Mouse (Mus musculus) layer of hippocampus, adult 2 months (tissue): ENCODE results near the gene Helz. TPM values are rescaled to one million over a fixed set of nuclear protein-coding genes. Genes with fewer than 3 reads are reported as not detected.

Experiments used
- DNase-seq, 2 experiments: peaks; one replicate each; pipeline ENCODE4 v3.0.0; 2022; ENCODE audit warnings: low spot score in 2 of 2
- H3K27ac ChIP-seq: fragments of 200-600 bp; 2 replicates; pipeline ENCODE4 v1.8.1; 2022
- H3K4me3 ChIP-seq: fragments of 200-600 bp; 2 replicates; pipeline ENCODE4 v1.8.1; 2022; ENCODE audit warnings: mild to moderate bottlenecking
- CTCF ChIP-seq: fragments of 200-600 bp; conservative IDR thresholded peaks from 2 replicates; pipeline ENCODE4 v1.8.1; 2022; ENCODE audit warnings: antibody characterized with exemption, mild to moderate bottlenecking, moderate library complexity
- total RNA-seq, 2 experiments: library from RNA; stranded (reverse); gene quantifications; 2 replicates each; pipeline ENCODE4 v1.2.3; 2021

Helz gene
- total RNA-seq, 2 experiments from 2014 or later: 44.9 to 51.5 TPM

DNA sequence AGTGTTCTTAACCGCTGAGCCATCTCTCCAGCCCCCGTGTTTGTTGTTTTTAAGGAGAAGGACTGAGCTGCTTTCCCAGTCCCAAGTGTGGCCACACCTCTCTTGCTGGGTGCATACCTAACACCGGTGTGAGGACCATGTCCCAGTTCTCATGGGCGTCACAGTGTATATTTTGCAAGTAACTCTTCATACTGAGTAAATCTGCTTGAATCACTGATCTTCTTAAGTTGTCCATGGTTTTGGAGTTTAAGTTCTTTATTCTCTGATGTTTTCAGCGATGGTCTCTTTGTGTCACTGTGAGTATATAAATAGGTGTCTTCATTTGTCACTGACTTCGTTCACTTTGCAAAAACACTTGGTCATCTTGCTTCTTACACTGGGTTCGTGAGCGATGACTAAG is 126.9 kb downstream of the Helz start:
- no peak for TF ChIP-seq CTCF
- no peak for DNase-seq
- Histone ChIP-seq H3K4me3 (no peak overlapping the region), H3K27ac (no peak overlapping the region)

DNA sequence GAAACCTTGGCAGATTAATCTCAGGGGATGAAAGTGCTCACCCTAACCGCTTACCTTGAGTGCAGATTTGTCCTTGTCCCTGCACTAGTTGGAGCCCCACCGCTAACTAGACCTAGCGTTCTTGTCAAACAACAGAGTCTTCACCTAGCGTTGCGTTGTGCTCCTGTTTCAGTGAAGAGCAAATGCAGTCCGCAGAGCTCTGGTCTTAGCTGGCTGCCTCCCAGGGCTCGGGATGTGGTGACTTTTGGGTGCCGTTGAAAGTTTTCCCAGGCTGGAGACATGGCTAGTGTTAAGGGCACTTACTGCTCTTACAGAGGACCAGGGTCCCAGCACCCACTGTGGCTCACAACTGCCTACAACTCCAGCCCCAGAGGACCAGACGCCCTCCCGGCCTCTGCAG is 127.5 kb downstream of the Helz start:
- Histone ChIP-seq H3K27ac (no peak overlapping the region), H3K4me3 (no peak overlapping the region)
- TF ChIP-seq CTCF: no peak
- no peak for DNase-seq

DNA sequence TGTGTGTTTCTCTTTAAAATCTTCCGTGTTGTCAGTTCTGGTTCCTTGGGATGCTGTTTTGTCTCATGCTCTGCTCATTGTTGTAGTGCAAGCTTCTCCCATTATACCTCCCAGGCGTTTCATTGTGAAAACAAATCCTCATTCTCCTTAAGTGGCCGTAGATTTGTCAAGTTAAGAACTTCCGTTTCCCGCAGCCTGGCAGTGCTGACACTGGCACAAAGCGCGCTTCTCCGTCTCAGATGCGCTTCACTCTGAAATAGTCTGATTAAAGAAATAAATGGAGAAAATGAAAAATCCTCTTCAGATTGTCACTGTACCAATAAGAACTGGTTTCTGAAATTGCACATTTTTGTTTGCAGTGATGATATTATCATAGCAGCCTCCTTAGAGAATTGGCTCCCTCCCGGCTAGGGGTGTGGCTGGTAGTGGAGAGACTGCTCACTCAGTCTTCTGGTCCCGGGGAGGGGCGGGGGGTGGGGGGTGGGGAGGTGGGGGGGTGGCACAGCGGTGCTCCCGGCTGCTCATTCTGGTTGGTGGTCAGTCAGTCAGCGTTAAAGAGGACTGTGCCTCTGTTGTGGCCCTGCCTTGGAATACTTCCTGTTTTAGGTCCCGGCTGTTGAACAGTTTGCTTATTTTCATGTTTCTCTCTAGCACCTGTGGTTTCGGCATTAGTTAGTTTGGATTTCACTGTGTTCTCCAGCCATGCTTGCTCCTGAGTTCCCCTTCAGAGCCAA is 128.6 kb downstream of the Helz start:
- DNase-seq: no peak
- no peak overlapping the region for H3K27ac ChIP-seq
- peak overlapping the region; percentile 23; the same call in 1 of the 2 replicates for H3K4me3 ChIP-seq
- no peak for TF ChIP-seq CTCF

DNA sequence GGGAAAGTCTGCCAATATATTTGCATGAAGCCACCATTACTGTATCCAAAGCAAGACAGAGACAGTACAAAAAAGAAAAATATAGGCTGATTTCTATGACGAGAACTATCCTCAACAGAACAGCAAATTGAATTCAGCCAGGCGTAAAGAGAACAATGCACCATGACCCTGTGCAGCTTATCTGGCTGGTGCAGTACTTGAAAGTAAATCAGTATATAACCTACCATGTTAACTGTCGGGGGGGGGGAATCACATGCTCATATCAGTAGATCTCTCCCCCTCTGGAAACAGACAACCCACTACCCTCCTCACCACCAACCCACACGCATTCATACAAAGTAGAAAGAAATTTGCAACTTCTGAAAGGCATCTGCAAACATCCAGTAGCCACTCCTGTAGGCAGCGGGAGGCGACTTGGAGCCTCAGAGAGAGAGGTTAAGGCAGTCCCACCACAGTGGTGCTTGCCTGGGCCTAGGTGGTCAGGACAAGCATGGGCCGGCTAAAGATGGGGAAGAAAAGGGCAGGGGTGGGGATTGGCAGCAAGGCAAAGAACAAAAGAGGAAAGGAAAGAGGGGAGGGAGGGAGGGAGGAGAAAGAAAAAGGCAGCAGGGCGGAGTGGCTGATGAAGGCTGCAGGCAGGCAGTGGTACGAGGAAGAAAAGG is 135.1 kb downstream of the Helz start:
- H3K27ac ChIP-seq: no peak overlapping the region
- no peak for DNase-seq
- no peak for TF ChIP-seq CTCF
- H3K4me3 ChIP-seq: no peak overlapping the region

DNA sequence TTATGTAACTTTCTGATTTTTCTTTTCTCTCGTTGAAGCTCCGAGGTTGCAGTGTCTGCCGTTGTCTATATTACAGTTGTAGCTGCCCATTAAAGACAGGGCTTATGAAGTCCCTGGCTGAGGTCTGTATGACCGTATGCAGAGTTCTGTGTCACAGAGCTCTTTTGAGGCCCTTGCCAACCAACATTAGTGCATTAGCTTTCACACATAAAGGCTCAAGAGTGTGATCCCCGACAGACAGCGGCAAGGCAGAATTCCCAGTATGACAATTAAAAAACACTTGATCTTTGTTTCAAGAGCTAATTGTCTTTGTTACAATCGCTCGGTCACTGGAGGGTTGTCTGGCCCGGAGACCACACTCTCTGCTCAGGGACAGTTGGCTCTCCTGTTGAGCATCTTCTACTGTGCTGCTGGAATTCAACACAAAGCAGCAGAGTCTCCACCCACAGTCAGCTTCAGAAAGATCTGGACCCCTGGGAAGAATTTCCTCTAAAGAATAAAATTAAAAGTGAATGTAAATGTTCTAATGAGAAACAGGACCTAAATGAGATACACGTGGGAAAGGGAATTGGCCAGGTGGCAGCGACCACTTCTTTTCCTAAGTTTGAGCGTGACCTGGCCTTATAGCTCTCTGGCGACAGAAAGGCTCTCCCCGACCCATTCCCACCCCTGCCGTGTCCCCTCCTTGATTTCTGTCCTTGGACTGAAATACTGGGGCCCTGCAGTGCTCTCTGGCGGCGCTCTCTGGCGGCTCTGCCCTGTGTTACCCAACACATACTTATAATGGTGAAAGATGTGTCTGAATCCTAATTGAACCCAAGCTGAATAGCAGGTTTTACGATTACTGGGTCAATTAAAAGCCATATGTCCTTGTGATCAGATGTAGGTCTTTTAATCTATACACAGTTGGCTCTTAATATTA is 136.1 kb downstream of the Helz start:
- H3K27ac ChIP-seq: no peak overlapping the region
- peak; percentile 54 for TF ChIP-seq CTCF
- H3K4me3 ChIP-seq: no peak overlapping the region
- no peak for DNase-seq

DNA sequence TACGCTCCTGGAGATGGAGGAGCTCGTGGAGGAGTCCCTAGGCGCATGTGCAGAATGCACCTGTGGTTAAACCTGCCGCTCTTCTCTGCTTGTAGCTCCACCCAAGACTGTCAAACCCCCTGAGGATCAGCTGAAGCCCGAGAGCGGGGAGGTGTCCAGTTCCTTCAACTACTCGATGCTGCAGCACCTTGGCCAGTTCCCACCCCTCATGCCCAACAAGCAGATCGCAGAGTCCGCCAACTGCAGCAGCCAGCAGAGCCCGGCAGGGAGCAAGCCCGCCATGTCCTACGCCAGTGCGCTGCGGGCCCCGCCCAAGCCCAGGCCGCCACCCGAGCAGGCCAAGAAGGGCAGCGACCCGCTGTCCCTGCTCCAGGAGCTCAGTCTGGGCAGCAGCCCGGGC is 138.6 kb downstream of the Helz start:
- no peak overlapping the region for H3K27ac ChIP-seq
- TF ChIP-seq CTCF: no peak
- no peak overlapping the region for H3K4me3 ChIP-seq
- DNase-seq: no peak

DNA sequence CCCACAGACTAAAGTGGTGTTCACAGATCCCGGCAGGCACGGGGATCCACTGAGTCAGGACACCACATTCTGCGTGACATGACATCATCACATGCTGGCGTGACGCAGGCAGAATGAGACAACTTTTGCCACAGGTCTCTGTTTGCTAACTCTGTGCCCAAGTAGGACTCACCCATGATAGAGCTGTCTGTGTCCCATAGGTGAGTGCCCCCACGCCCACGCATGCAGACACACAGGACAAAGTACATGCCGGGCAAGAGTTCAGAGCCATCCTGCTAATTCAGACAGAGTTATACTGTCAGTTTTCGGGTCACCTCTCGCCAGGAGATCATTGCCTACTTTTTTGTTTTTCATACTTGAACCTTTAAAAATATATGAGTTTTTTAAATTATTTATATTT is 140.8 kb downstream of the Helz start:
- no peak for DNase-seq
- no peak for TF ChIP-seq CTCF
- Histone ChIP-seq H3K27ac (no peak overlapping the region), H3K4me3 (no peak overlapping the region)

DNA sequence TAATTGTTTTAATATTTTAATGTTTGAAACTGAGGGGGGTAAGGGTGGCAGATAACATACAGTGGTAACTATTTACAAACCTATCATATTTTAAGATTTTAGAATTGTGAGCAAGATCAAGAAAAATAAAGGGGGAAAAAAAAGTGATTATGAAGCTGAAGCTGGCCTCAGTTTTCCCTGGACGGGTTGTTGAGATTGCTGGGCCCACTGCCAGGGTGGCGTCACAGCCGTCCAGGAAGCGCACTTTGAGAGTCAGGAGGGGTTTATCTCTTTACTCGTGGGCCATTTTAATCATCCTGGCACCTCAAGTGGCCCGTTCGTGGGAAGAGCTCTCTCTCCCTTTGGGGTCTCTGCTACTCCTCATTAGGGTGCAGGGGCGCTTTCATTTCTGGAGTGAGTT is 143.8 kb downstream of the Helz start:
- no peak overlapping the region for H3K27ac ChIP-seq
- no peak for DNase-seq
- H3K4me3 ChIP-seq: no peak overlapping the region
- no peak for TF ChIP-seq CTCF

DNA sequence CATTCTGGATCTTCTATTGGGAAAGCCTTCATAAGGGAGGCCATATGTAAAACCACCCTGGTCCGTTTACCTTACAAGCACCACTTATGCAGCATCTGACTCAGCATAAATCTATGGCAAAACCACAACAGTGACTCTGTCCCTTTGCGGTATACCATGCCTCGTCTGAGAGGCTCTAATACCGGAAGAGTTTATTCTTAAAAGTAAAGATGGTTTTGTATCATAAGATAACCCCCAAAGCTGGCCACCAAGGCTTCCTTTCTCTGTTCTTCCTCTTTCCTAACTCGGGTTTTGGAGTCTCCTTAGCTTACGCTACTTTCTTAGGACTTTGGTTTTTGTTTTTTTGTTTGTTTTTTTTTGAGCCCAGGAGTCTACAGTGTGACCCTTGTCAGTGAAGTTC is 145.6 kb downstream of the Helz start:
- H3K4me3 ChIP-seq: no peak overlapping the region
- no peak for TF ChIP-seq CTCF
- no peak for DNase-seq
- H3K27ac ChIP-seq: no peak overlapping the region

DNA sequence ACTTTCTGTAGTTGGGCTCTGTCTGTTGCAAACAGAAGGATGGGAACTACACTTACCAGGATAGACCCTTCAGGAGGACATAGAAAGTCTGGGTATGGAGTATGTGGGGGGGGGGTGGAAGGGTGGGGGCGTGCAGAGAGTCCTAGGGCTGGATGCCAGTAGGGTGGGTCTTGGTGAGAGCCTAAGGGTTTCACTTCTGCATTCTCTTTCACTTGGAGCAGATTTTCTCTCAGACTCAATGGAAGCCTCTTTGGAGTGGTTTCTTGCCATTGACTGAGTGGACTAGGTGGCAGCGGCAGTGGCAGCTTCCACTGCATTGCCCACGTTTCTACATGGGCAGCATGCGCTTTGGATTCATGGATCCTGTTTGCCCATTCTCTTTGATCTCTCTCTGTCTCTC is 152.2 kb downstream of the Helz start:
- Histone ChIP-seq H3K27ac (no peak overlapping the region), H3K4me3 (no peak overlapping the region)
- no peak for TF ChIP-seq CTCF
- no peak for DNase-seq

DNA sequence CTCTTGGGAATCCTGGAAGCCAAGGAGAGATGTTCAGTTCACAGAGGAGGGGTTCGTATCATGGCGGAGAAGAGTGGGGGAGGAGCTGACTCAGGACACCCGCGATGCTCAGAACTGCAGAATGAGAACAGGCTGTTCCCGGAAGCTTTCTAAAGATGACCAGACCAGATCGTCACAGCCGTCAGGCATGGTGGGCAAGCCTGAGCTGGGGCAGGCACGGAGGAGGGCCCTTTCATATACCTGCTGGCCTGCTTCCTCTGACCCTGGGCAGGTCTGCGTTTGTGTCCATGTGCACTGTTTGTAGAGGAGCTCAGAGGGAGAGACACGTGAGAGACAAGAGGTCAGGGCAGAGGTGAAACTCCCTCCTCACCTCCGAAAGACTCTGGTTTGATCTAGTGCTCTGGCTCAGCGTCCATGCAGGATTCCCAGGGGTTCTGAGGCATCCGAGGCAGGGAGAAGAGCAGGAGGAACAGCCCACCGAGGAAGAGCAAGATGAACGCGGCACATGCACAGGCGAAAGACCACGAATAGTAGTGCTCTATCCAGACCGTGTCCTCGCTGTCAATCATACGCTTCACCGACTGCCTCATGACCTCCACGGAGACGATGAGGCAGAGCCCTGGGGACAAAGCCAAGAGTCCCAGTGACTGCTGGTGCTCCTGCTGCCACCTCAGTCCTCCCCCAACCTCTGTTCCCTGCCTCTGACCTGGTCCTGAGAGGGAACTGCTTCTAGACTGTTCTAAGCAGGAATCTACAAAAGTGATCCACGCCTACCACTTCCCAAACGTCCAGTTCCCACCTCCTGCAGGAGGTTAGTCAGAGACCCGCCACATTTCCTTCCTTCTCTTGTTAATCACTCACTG is 155.8 kb downstream of the Helz start:
- no peak for TF ChIP-seq CTCF
- Histone ChIP-seq H3K4me3 (no peak overlapping the region), H3K27ac (no peak overlapping the region)
- DNase-seq: no peak

DNA sequence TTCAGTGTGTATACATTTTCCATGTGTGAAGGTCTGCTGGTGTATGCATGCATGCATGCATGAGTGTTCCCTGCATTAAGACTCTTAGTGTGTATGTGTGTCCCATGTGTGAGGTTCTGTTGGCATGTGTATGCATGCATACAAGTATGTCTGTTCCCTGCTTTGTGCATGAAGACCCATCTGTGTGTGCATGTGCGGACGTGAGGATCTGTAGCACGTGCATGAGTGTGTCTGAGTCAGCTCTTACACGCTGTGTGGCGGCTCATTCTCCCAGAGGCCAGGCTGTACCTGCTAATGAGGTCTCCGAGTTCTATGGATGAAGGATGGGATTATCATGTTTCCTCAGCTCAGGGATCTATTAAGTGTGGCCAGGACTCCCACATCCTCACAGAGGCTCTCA is 157.3 kb downstream of the Helz start:
- no peak overlapping the region for H3K4me3 ChIP-seq
- H3K27ac ChIP-seq: no peak overlapping the region
- DNase-seq: no peak
- TF ChIP-seq CTCF: no peak
